Mouse (Mus musculus) CH12.LX (cell line): Measurements from ENCODE around the gene Cd164l2.

Experiments
- CTCF ChIP-seq, 2 experiments: IDR thresholded peaks in 1 of 2; conservative IDR thresholded peaks in 1 of 2; 2 replicates each; pipeline ENCODE4 v1.5.1; 2011 to 2012; ENCODE audit warnings: low read depth in 2 of 2, low read length in 2 of 2, improper control_type of control experiment in 1 of 2, inconsistent platforms in 1 of 2, mild to moderate bottlenecking in 1 of 2, moderate library complexity in 1 of 2
- EP300 ChIP-seq: IDR thresholded peaks from 2 replicates; pipeline ENCODE4 v1.6.1; 2011; ENCODE audit warnings: low read length, improper control_type of control experiment
- HCFC1 ChIP-seq: IDR thresholded peaks from 2 replicates; pipeline ENCODE4 v1.6.1; 2012; ENCODE audit warnings: low read depth, mild to moderate bottlenecking, inconsistent platforms, low read length, improper control_type of control experiment
- IRF4 ChIP-seq: IDR thresholded peaks from 2 replicates; pipeline ENCODE4 v1.6.1; 2014; ENCODE audit warnings: low read depth, mild to moderate bottlenecking, inconsistent platforms, low read length, improper control_type of control experiment
- MAX ChIP-seq: IDR thresholded peaks from 2 replicates; pipeline ENCODE4 v1.6.1; 2011; ENCODE audit warnings: low read length, improper control_type of control experiment
- POLR2A ChIP-seq: IDR thresholded peaks from 2 replicates; pipeline ENCODE4 v1.6.1; 2011; ENCODE audit warnings: low read depth, mild to moderate bottlenecking, improper control_type of control experiment, low read length
- RCOR1 ChIP-seq: conservative IDR thresholded peaks from 2 replicates; pipeline ENCODE4 v1.6.1; 2012; ENCODE audit warnings: low read depth, mild to moderate bottlenecking, inconsistent platforms, low read length, improper control_type of control experiment
- ZKSCAN1 ChIP-seq: IDR thresholded peaks from 2 replicates; pipeline ENCODE4 v1.6.1; 2012; ENCODE audit warnings: low read depth, inconsistent platforms, low read length, improper control_type of control experiment, borderline replicate concordance

- TF ChIP-seq CTCF (conservative IDR thresholded peaks at IDR 0.05 in 1 of 2, IDR thresholded peaks at IDR 0.05 in 1 of 2; ENCODE audit: low read depth in 2 of 2, low read length in 2 of 2) = peak in 1 of 2 experiments; percentile 36; a peak in 1 of 4 replicates
- no peak for TF ChIP-seq POLR2A
- TF ChIP-seq HCFC1 = no peak
- no peak for TF ChIP-seq RCOR1
- TF ChIP-seq ZKSCAN1 = no peak
- TF ChIP-seq EP300 = no peak
- no peak for TF ChIP-seq IRF4
- no peak for TF ChIP-seq MAX
These were observed 25.1 kb upstream of the Cd164l2 start for GRCm38 (mm10) chr4:133186856-133187255.
